Mouse (Mus musculus) intestine, embryonic 16.5 days (tissue): ENCODE measurements at regions not wholly inside any gene's neighbourhood (a gene's known extent, or its start where the extent isn't known, plus 50 kb on each side); places are given as distances from the start of the nearest gene placed in this dataset.
A peak's percentile ranks its signal among the peaks of the same experiment; 100 is the strongest.
"Not testable (repeated sequence)": the region's sequence is repeated elsewhere in the genome, so short reads cannot be mapped to it uniquely, and the experiment has no call there.

Experiments used
- ATAC-seq: fragments of 200-750 bp; cut with Nextera tagmentation; 2 replicates; pipeline ENCODE4 v1.8.0; 2017; ENCODE audit warnings: moderate TSS enrichment, moderate library complexity
- H3K27ac ChIP-seq: fragments of 300-500 bp; sonication (generic); 2 replicates; pipeline ENCODE4 v1.5.1; 2014; ENCODE audit warnings: mild to moderate bottlenecking, low read length
- H3K27me3 ChIP-seq: fragments of 300-500 bp; sonication (generic); replicated peaks from 2 replicates; pipeline ENCODE4 v1.6.1; 2014; ENCODE audit warnings: low read length, control low read depth, mixed read lengths; ENCODE audit not compliant: control insufficient read depth, insufficient read depth
- H3K36me3 ChIP-seq: fragments of 300-500 bp; sonication (generic); 2 replicates; pipeline ENCODE4 v1.6.1; 2014; ENCODE audit warnings: low read length, control low read depth; ENCODE audit not compliant: control insufficient read depth, insufficient read depth
- H3K4me1 ChIP-seq: fragments of 300-500 bp; sonication (generic); 2 replicates; pipeline ENCODE4 v1.6.1; 2014; ENCODE audit warnings: low read length, control low read depth, mixed read lengths; ENCODE audit not compliant: control insufficient read depth, insufficient read depth
- H3K4me2 ChIP-seq: fragments of 300-500 bp; sonication (generic); 2 replicates; pipeline ENCODE4 v1.6.1; 2014; ENCODE audit warnings: low read depth, low read length, control low read depth
- H3K4me3 ChIP-seq: fragments of 300-500 bp; sonication (generic); 2 replicates; pipeline ENCODE4 v1.5.1; 2014; ENCODE audit warnings: mild to moderate bottlenecking, low read length
- H3K9ac ChIP-seq: fragments of 300-500 bp; sonication (generic); 2 replicates; pipeline ENCODE4 v1.6.1; 2014; ENCODE audit warnings: low read depth, low read length
- H3K9me3 ChIP-seq: fragments of 300-500 bp; sonication (generic); 2 replicates; pipeline ENCODE4 v1.6.1; 2016; ENCODE audit warnings: low read length, control low read depth; ENCODE audit not compliant: control insufficient read depth
- WGBS: fragments of 180-500 bp; shearing (Covaris S2); extraction: QIAGEN DNeasy Blood & Tissue Kit; methylation state at CpG from one replicate; pipeline ENCODE4 v1.1.7; 2014; 5-methylcytosine and 5-hydroxymethylcytosine counted together

DNA sequence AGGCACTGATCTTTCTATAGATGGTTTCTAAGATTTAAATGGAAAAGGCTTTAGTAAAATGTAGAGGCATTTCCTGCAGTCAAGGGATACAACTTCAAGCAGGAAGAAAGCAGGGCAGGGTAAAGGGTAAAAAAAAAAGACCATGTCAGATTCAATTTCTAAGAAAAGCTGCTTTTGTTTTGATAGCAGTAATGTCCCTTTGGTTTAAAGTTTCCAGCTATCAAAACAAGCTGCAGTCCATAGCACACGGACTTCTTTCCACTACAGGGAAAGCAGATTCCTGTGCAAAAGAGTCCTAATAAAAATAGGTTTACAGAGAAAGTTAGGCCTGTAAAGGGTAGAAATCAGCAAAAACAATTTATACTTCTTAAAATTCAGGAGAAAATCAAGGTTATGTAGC lies 695.0 kb downstream of the Crisp4 start:
- Histone ChIP-seq H3K9me3 (no peaks in the 10 kb centered on the region), H3K27ac (no peak overlapping the region), H3K4me2 (no peak overlapping the region), H3K9ac (no peak overlapping the region), H3K4me1 (no peaks in the 10 kb centered on the region), H3K27me3 (no peaks in the 10 kb centered on the region), H3K4me3 (no peak overlapping the region), H3K36me3 (no peaks in the 10 kb centered on the region)
- WGBS = 44% methylated on average over 1 of the region's 1 CpGs
- no peak for ATAC-seq

DNA sequence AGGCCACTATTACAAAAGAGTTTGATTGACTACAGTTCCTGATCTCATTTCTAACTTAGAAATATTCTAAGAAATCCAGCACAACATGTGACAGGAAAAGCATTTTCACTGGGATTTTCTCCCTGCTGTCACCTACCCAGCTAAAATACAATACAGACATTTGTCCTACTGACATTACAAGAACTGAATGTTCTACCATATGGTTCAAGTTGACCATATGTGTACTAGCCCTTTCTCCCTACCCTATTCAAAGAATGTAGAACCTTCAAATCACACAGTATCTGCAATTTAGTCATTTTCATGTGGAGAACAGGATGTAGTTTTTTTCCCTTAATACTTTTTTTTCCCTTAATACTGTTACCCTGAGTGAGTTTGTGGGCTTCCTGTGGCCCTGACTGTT lies 695.4 kb downstream of the Crisp4 start:
- Histone ChIP-seq H3K4me3 (no peak overlapping the region), H3K27ac (no peak overlapping the region)
- no peak for ATAC-seq

DNA sequence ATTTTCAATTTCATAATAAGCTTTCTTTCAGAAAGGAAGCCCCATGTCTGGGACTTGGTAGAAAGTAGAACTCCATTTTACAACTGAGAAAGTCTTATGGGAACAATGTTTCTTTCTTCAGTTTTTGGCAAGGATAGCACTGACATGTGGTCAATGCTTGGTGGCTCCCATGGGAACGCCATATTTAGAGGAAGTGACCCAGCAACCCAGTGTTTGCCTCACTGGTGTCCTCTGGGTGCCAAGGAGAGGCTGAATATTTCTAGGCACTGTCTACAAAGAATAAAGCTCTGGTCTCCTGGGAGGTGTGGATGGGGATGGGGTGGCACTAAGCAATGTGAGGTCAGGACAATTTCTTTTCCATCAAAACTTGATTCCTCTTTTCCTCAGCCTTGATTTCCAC lies 696.4 kb downstream of the Crisp4 start:
- no peak for ATAC-seq
- Histone ChIP-seq H3K9ac (no peak overlapping the region), H3K27ac (no peak overlapping the region), H3K9me3 (no peaks in the 10 kb centered on the region), H3K27me3 (no peaks in the 10 kb centered on the region), H3K4me1 (no peaks in the 10 kb centered on the region), H3K36me3 (no peaks in the 10 kb centered on the region), H3K4me2 (no peak overlapping the region), H3K4me3 (no peak overlapping the region)
- 92% methylated on average over 1 of the region's 1 CpGs for WGBS

More for the DNA sequence above, 695.4 kb downstream of the Crisp4 start:
- Histone ChIP-seq H3K9ac (no peak overlapping the region), H3K27me3 (no peaks in the 10 kb centered on the region), H3K9me3 (no peaks in the 10 kb centered on the region), H3K36me3 (no peaks in the 10 kb centered on the region), H3K4me2 (no peak overlapping the region), H3K4me1 (no peaks in the 10 kb centered on the region)

DNA sequence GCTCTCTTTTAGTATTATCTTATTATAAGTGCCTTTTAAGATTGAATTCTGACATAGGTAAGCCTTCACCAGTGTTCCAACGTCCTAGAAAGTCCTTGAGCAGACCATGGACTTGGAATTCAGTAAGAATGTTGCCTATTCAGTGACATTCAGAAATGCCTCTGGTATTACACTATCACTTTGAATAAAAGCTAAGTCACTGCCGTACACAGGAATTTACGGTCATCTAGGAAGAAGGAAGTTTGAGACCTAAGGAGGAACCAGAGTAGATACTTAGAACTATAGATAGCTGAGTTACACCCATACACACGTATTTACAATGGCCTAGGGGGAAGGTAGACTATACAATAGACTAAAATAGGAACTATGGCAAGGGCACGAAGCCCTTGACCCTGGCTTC lies 711.6 kb downstream of the Crisp4 start:
- H3K27ac ChIP-seq, H3K27me3 ChIP-seq, H3K4me1 ChIP-seq, H3K9me3 ChIP-seq, H3K9ac ChIP-seq, H3K4me2 ChIP-seq, H3K4me3 ChIP-seq, ATAC-seq, H3K36me3 ChIP-seq: not testable (repeated sequence)
- 82% methylated on average over 5 of the region's 5 CpGs for WGBS

DNA sequence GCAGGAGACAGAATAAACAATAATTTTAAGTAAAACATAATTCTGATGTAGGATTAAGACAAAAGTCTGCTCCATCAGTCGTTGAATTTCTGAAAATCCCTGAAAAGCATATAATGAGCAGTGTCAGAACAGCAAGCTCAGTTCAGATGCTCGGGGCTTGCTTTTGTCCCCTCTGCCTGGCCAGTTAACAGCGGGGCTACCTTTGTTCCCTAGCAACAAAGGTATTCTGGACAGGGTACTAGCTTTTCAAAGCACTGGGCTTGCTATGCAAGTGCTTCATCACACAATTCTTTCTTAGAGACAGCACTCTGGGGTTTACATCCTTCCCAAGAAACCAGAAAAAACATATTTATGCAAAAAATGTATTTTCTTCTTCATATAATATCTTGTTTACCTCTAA lies 729.7 kb downstream of the Crisp4 start:
- Histone ChIP-seq H3K27ac (no peak overlapping the region), H3K4me2 (no peak overlapping the region), H3K27me3 (no peaks in the 10 kb centered on the region), H3K9me3 (no peaks in the 10 kb centered on the region), H3K36me3 (no peaks in the 10 kb centered on the region), H3K4me3 (no peak overlapping the region), H3K9ac (no peak overlapping the region), H3K4me1 (no peaks in the 10 kb centered on the region)
- WGBS = 38% methylated on average over 3 of the region's 3 CpGs
- no peak for ATAC-seq

DNA sequence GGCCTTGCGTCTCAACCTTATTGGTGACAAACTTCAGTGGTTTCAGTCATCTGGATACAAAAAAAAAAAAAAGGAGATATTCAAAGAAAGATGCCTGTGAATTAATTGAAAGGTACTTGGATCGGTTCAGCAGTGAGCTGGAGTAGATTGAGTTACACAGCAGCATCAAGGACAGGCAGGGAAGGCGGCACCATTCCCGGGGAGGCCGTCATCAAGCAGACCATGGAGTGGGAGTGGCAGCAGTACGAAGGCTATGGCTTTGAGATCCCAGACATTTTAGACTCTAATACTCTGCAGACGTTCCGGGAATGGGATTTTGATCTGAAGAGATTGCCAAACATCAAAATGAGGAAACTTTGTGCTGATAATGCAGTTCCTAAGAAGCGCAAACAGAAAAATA lies 750.8 kb downstream of the Crisp4 start:
- 83% methylated on average over 9 of the region's 9 CpGs for WGBS
- no peak overlapping the region for H3K4me2 ChIP-seq
- no peak for ATAC-seq
- H3K9me3 ChIP-seq = no peaks in the 10 kb centered on the region
- no peaks in the 10 kb centered on the region for H3K36me3 ChIP-seq
- no peak overlapping the region for H3K4me3 ChIP-seq
- H3K27me3 ChIP-seq = no peaks in the 10 kb centered on the region
- H3K27ac ChIP-seq = no peak overlapping the region
- H3K4me1 ChIP-seq = no peaks in the 10 kb centered on the region
- H3K9ac ChIP-seq = no peak overlapping the region

DNA sequence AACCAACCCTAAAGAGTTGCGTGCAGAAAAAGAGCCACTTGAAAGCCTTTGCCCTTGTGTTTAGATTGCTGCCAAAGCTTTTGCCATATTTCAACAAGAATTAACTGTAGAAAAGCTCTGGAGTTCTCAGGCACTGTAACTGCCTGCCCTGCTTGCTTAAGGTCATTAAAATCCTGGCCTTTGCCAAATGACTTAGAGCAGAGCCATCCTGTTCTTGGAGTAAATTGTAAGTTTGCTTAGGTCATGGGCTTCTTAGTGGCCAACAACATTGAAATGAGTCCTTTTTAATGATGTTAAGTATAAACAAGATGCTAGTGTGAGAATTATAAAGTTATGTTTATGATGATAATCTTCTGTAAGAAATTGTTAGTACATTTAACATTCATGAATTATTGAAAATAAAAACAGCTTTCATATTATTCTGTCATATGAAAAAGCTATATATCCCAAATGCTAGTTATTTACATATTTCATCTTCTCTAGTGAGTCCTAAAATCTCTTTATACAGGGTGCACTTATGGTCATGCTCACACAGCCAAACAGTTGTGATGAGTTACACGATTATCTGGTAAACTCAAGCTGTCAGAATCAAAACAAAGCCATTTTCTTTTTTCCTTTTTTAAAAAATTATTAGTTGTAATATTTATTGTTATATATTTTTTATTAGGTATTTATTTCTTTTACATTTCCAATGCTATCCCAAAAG lies 753.4 kb downstream of the Crisp4 start:
- no peak overlapping the region for H3K9ac ChIP-seq
- H3K4me3 ChIP-seq = no peak overlapping the region
- peak; percentile 56; the same call in 1 of the 2 replicates for ATAC-seq
- no peak overlapping the region for H3K4me2 ChIP-seq
- no peaks in the 10 kb centered on the region for H3K9me3 ChIP-seq
- no peak overlapping the region for H3K27ac ChIP-seq
- H3K27me3 ChIP-seq = no peaks in the 10 kb centered on the region
- WGBS = 60% methylated on average over 2 of the region's 2 CpGs
- H3K4me1 ChIP-seq = no peaks in the 10 kb centered on the region
- no peaks in the 10 kb centered on the region for H3K36me3 ChIP-seq

DNA sequence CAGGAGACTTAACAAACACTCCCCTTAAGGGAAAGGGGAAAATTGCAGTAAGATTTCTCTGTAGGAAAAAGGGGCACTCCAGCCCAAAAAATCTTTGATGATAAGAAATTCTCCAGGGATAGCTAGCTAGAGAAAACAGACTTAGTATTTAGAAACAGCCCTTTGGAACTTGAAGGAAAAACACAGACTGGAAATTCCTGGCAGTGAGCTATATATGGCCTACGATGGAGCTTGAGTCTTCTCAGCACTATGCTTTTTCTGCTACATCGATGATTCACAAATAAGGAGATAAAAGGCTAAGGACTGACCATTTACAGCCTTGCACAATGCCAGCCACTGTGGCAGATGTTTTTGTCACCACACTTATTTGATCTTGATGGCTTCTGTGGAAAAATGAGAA lies 768.1 kb downstream of the Crisp4 start:
- H3K4me3 ChIP-seq = no peak overlapping the region
- no peaks in the 10 kb centered on the region for H3K36me3 ChIP-seq
- H3K9me3 ChIP-seq = no peaks in the 10 kb centered on the region
- no peaks in the 10 kb centered on the region for H3K4me1 ChIP-seq
- no peak overlapping the region for H3K9ac ChIP-seq
- H3K27ac ChIP-seq = no peak overlapping the region
- ATAC-seq = no peak
- 63% methylated on average over 2 of the region's 2 CpGs for WGBS
- H3K27me3 ChIP-seq = no peaks in the 10 kb centered on the region
- H3K4me2 ChIP-seq = no peak overlapping the region

DNA sequence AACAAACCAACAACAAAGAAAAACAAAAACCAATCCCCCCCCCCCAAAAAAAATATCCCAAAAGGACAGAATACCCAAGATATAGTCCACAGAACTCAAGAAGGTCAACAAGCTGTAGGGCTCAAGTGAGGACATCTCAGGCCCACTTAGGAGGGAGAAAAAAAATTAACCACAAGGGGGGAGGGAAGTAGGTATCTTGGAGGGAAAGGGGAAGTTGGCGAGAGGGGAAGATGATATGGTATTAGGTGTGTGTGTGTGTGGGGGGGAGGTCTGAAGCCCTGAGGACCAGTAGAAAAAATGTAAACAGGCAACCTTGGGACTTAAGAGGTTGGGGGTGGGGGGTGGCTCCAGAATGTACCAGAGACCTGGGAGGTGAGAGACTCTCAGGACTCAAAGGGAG lies 797.4 kb downstream of the Crisp4 start:
- no peak overlapping the region for H3K9ac ChIP-seq
- no peak overlapping the region for H3K4me2 ChIP-seq
- H3K4me3 ChIP-seq = no peak overlapping the region
- no peaks in the 10 kb centered on the region for H3K27me3 ChIP-seq
- no peak for ATAC-seq
- no peaks in the 10 kb centered on the region for H3K4me1 ChIP-seq
- no peaks in the 10 kb centered on the region for H3K36me3 ChIP-seq
- no peak overlapping the region for H3K27ac ChIP-seq
- 77% methylated on average over 1 of the region's 1 CpGs for WGBS
- H3K9me3 ChIP-seq = no peaks in the 10 kb centered on the region

DNA sequence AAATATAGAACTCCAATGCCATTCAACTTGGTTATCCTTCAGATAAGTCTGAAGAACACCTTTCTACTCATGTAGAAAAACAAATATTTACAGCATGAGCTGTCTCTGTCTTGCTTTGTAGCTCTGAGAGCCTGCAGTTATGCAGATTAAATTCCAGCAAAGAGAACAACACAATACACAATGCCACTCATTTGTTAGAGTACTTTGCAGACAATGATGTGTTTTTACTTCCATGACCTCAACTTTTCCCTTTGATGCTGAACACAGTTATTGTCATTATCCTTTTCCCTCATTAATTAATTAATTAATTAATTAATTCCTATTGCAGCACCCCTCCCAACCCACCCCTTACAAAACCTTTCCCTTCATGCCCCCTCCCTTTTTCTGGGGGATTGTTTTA lies 807.9 kb downstream of the Crisp4 start:
- no peaks in the 10 kb centered on the region for H3K27me3 ChIP-seq

More for the DNA sequence above, 807.9 kb downstream of the Crisp4 start:
- H3K9me3 ChIP-seq = no peaks in the 10 kb centered on the region
- no peaks in the 10 kb centered on the region for H3K4me1 ChIP-seq
- no peak overlapping the region for H3K4me2 ChIP-seq
- H3K27ac ChIP-seq = no peak overlapping the region
- H3K36me3 ChIP-seq = no peaks in the 10 kb centered on the region
- H3K9ac ChIP-seq = no peak overlapping the region
- no peak for ATAC-seq
- no peak overlapping the region for H3K4me3 ChIP-seq
